Mouse (Mus musculus) thymus, adult 2 months (tissue): ENCODE measurements around the gene Xrcc3. TPM values are rescaled to one million over a fixed set of nuclear protein-coding genes. Genes with fewer than 3 reads are reported as not detected.

ENCODE experiments used
- DNase-seq: peaks from one replicate; pipeline ENCODE4 v3.0.0; 2021
- H3K27ac ChIP-seq: fragments of 200-500 bp; 2 replicates; pipeline ENCODE4 v1.5.1; 2012; ENCODE audit warnings: low read length, control low read depth; ENCODE audit not compliant: control insufficient read depth, insufficient read depth
- H3K27me3 ChIP-seq: fragments of 200-500 bp; 2 replicates; pipeline ENCODE4 v1.6.1; 2012; ENCODE audit warnings: mild to moderate bottlenecking, low read length, moderate library complexity, mixed read lengths; ENCODE audit not compliant: control insufficient read depth, insufficient read depth
- H3K36me3 ChIP-seq: fragments of 200-500 bp; 2 replicates; pipeline ENCODE4 v1.6.1; 2012; ENCODE audit warnings: mild to moderate bottlenecking, low read length, moderate library complexity; ENCODE audit not compliant: control insufficient read depth, insufficient read depth
- H3K4me1 ChIP-seq: fragments of 200-500 bp; replicated peaks from 2 replicates; pipeline ENCODE4 v1.6.1; 2012; ENCODE audit warnings: low read length; ENCODE audit not compliant: control insufficient read depth, insufficient read depth
- H3K4me3 ChIP-seq: fragments of 200-500 bp; 2 replicates; pipeline ENCODE4 v1.5.1; 2012; ENCODE audit warnings: mild to moderate bottlenecking, low read length, control low read depth, moderate library complexity; ENCODE audit not compliant: control insufficient read depth, insufficient read depth
- CTCF ChIP-seq: fragments of 200-500 bp; IDR thresholded peaks from 2 replicates; pipeline ENCODE4 v1.5.1; 2012; ENCODE audit warnings: mild to moderate bottlenecking, control low read depth, low read length, moderate library complexity, borderline replicate concordance; ENCODE audit not compliant: control insufficient read depth, poor library complexity, insufficient read depth; ENCODE audit errors: extremely low read depth
- POLR2A ChIP-seq: fragments of 200-500 bp; IDR thresholded peaks from 2 replicates; pipeline ENCODE4 v1.6.1; 2012; ENCODE audit warnings: mild to moderate bottlenecking, low read length, control low read depth, moderate library complexity; ENCODE audit not compliant: control insufficient read depth, poor library complexity, insufficient read depth; ENCODE audit errors: extremely low read depth
- WGBS: fragments of 180-500 bp; shearing (Covaris S2); methylation state at CpG from one replicate; pipeline ENCODE4 v1.1.7; 2018; 5-methylcytosine and 5-hydroxymethylcytosine counted together
- polyA plus RNA-seq: library from polyadenylated mRNA; depleted of rRNA; stranded (reverse); fragments of >200 nt; gene quantifications from 2 replicates; pipeline ENCODE4 v1.2.3, GENCODE M21; 2012

The Xrcc3 gene
- polyA plus RNA-seq, 1 experiment = 22.1 TPM

- peaks cover 16% of the 10 kb centered on the region for H3K4me1 ChIP-seq
- DNase-seq = peak; percentile 40
These were observed 54.3 kb downstream of the Xrcc3 start for GRCm38 (mm10) chr12:111759176-111760061.

GRCm38 (mm10) chr12:111758381-111759175 lies 55.1 kb downstream of the Xrcc3 start, which contains the start of gene Klc1:
Gene Klc1 (plus strand): TSS chr12:111758849.
- no peaks in the 10 kb centered on the region for H3K27me3 ChIP-seq
- H3K27ac ChIP-seq = peak within 1 kb of the TSS; percentile 22; the same call in 1 of the 2 replicates
- peak; percentile 83 for DNase-seq
- TF ChIP-seq POLR2A (peak; percentile 73), CTCF (no peak)
- peaks cover 16% of the 10 kb centered on the region for H3K4me1 ChIP-seq
- H3K36me3 ChIP-seq = no peaks in the 10 kb centered on the region
- WGBS = under 1% methylated on average over 85 of the region's 85 CpGs
- peak within 1 kb of the TSS; percentile 93 for H3K4me3 ChIP-seq

More at GRCm38 (mm10) chr12:111759176-111760061, 54.3 kb downstream of the Xrcc3 start:
- WGBS = 16% methylated on average over 35 of the region's 35 CpGs
- peak overlapping the region; percentile 93 for H3K4me3 ChIP-seq
- no peaks in the 10 kb centered on the region for H3K36me3 ChIP-seq
- no peak for TF ChIP-seq POLR2A
- no peak for TF ChIP-seq CTCF
- no peak overlapping the region; the same call in 1 of the 2 replicates for H3K27ac ChIP-seq
- H3K27me3 ChIP-seq = no peaks in the 10 kb centered on the region

- peaks cover 16% of the 10 kb centered on the region for H3K4me1 ChIP-seq
- no peak for DNase-seq
- no peaks in the 10 kb centered on the region for H3K36me3 ChIP-seq
- H3K27ac ChIP-seq = no peak overlapping the region; the same call in 1 of the 2 replicates
- 67% methylated on average over 10 of the region's 10 CpGs for WGBS
- no peak for TF ChIP-seq POLR2A
- TF ChIP-seq CTCF = no peak
- no peaks in the 10 kb centered on the region for H3K27me3 ChIP-seq
- H3K4me3 ChIP-seq = peak overlapping the region; percentile 93
These were observed 55.9 kb downstream of the Xrcc3 start for GRCm38 (mm10) chr12:111757561-111758325.

- no peaks in the 10 kb centered on the region for H3K36me3 ChIP-seq
- no peak overlapping the region for H3K4me3 ChIP-seq
- H3K4me1 ChIP-seq = peaks cover 16% of the 10 kb centered on the region
- no peak for DNase-seq
- WGBS = 87% methylated on average over 5 of the region's 5 CpGs
- TF ChIP-seq POLR2A = no peak
- TF ChIP-seq CTCF = no peak
- H3K27me3 ChIP-seq = no peaks in the 10 kb centered on the region
- H3K27ac ChIP-seq = no peak overlapping the region
These were observed 57.0 kb downstream of the Xrcc3 start for GRCm38 (mm10) chr12:111756698-111757082.

- Histone ChIP-seq H3K4me1 (peaks cover 16% of the 10 kb centered on the region), H3K4me3 (no peak overlapping the region), H3K36me3 (no peaks in the 10 kb centered on the region), H3K27ac (no peak overlapping the region), H3K27me3 (no peaks in the 10 kb centered on the region)
- TF ChIP-seq CTCF (no peak), POLR2A (no peak)
- no peak for DNase-seq
- 67% methylated on average over 4 of the region's 4 CpGs for WGBS
These were observed 57.5 kb downstream of the Xrcc3 start for GRCm38 (mm10) chr12:111756082-111756697.

GRCm38 (mm10) chr12:111755231-111755630 lies 58.4 kb downstream of the Xrcc3 start:
- Histone ChIP-seq H3K4me1 (peaks cover 14% of the 10 kb centered on the region), H3K4me3 (no peak overlapping the region), H3K27ac (no peak overlapping the region), H3K27me3 (no peaks in the 10 kb centered on the region), H3K36me3 (no peaks in the 10 kb centered on the region)
- WGBS = 81% methylated on average over 2 of the region's 2 CpGs
- no peak for TF ChIP-seq POLR2A
- no peak for DNase-seq
